Mouse (Mus musculus) hindbrain, embryonic 16.5 days (tissue): Measurements from ENCODE around the gene Zfand4. TPM values are rescaled to one million over a fixed set of nuclear protein-coding genes. Genes with fewer than 3 reads are reported as not detected.
"Not testable (repeated sequence)": the region's sequence is repeated elsewhere in the genome, so short reads cannot be mapped to it uniquely, and the experiment has no call there.

ENCODE experiments used
- ATAC-seq: fragments of 200-750 bp; cut with Nextera tagmentation; 2 replicates; pipeline ENCODE4 v1.8.0; 2017; ENCODE audit warnings: moderate TSS enrichment, moderate library complexity
- H3K27ac ChIP-seq: fragments of 300-500 bp; sonication (generic); 2 replicates; pipeline ENCODE4 v1.5.1; 2014; ENCODE audit warnings: low read depth, mild to moderate bottlenecking, control low read depth, low read length, moderate library complexity
- H3K27me3 ChIP-seq: fragments of 300-500 bp; sonication (generic); replicated peaks from 2 replicates; pipeline ENCODE4 v1.6.1; 2014; ENCODE audit warnings: low read length; ENCODE audit not compliant: control insufficient read depth, insufficient read depth
- H3K36me3 ChIP-seq: fragments of 300-500 bp; sonication (generic); 2 replicates; pipeline ENCODE4 v1.6.1; 2014; ENCODE audit warnings: mild to moderate bottlenecking, low read length, moderate library complexity, mixed read lengths; ENCODE audit not compliant: control insufficient read depth, insufficient read depth
- H3K4me1 ChIP-seq: fragments of 300-500 bp; sonication (generic); 2 replicates; pipeline ENCODE4 v1.6.1; 2014; ENCODE audit warnings: low read depth, low read length; ENCODE audit not compliant: control insufficient read depth, insufficient read depth
- H3K4me2 ChIP-seq: fragments of 300-500 bp; sonication (generic); 2 replicates; pipeline ENCODE4 v1.6.1; 2014; ENCODE audit warnings: mild to moderate bottlenecking, low read length, control low read depth, moderate library complexity
- H3K4me3 ChIP-seq: fragments of 300-500 bp; sonication (generic); 2 replicates; pipeline ENCODE4 v1.5.1; 2014; ENCODE audit warnings: mild to moderate bottlenecking, low read length, control low read depth, moderate library complexity
- H3K9ac ChIP-seq: fragments of 300-500 bp; sonication (generic); 2 replicates; pipeline ENCODE4 v1.6.1; 2014; ENCODE audit warnings: low read depth, mild to moderate bottlenecking, control low read depth, low read length, moderate library complexity
- H3K9me3 ChIP-seq: fragments of 300-500 bp; sonication (generic); 2 replicates; pipeline ENCODE4 v1.6.1; 2014; ENCODE audit warnings: mild to moderate bottlenecking, low read length, moderate library complexity; ENCODE audit not compliant: control insufficient read depth
- WGBS: fragments of 180-500 bp; shearing (Covaris S2); extraction: QIAGEN DNeasy Blood & Tissue Kit; methylation state at CpG from one replicate; pipeline ENCODE4 v1.1.7; 2014; 5-methylcytosine and 5-hydroxymethylcytosine counted together
- polyA plus RNA-seq: library from polyadenylated mRNA; unstranded; fragments of >200 nt; fragmentation: Nextera tagmentation; extraction: Ambion mirVana; gene quantifications from 2 replicates; pipeline ENCODE4 v1.2.1, GENCODE M21; 2015

Zfand4 gene
- 6.7 and 7.3 TPM in 2 replicates for polyA plus RNA-seq

DNA sequence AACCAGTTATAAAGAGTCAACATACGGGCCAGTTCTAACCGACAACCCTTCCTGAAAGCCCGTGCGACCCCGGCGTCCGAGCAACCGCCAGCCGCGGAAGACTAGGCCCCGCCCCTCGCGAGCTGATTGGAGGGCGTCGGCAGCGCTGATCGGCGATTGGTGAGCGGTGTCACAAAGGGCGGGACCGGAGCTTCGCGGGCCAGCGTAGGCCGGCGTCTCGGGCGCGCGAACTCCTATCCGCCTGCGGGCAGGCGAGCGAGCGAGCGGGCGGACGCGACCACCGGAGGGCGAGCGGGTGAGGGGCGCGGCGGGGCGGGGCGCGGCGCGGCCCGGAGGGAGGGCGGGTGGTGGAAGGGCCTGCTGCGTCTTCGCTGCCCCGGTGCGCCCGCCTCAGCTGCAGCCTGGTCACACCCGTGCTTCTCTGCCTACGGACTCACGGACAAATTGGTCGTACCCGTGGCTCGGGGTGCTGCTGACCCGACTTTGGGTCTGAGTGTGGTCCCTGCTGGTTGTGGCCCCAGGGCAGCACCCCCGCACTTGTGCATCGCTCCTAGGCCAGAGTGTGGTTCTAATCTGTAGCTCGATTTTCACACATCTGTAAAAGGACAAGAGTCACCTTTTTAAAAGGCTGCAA is at the start of gene Zfand4:
TSS of gene Zfand4 (plus strand) at position 205 of the 634 bp plus-strand sequence.
- peak within 1 kb of the TSS; percentile 81 for H3K9ac ChIP-seq
- H3K9me3 ChIP-seq: no peaks in the 10 kb centered on the region
- H3K4me1 ChIP-seq: peaks cover 4% of the 10 kb centered on the region; the same call in 1 of the 2 replicates
- WGBS: under 1% methylated on average over 51 of the region's 67 CpGs
- H3K4me2 ChIP-seq: peak within 1 kb of the TSS; percentile 88
- no peaks in the 10 kb centered on the region for H3K27me3 ChIP-seq
- peak within 1 kb of the TSS; percentile 74 for H3K4me3 ChIP-seq
- peak within 1 kb of the TSS; percentile 70; the same call in 1 of the 2 replicates for H3K27ac ChIP-seq
- H3K36me3 ChIP-seq: peaks cover 18% of the 10 kb centered on the region
- peak; percentile 98 for ATAC-seq

DNA sequence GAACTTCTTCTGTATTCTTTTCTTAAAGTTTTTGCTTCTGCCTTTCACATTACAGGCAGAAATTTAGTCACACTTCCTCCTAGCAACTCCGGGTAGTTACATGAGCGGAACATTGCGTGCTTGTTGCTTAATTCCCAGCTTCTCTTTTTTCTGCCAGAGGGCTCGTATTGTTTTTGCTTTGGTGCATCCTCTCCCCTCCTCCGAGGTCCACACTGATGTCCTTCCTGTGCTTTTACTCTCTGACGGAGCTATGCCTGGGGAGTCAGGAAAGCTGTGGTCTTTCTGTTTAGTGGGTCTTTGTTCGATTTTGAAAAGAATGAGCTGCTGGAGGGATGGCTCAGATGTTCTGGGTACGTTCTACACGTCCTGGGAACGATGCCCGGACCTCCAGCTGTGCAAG is 36.3 kb upstream of the Zfand4 start:
- H3K4me3 ChIP-seq: no peak overlapping the region
- H3K36me3 ChIP-seq: peaks cover 51% of the 10 kb centered on the region
- H3K27me3 ChIP-seq: no peaks in the 10 kb centered on the region
- ATAC-seq: no peak
- H3K9me3 ChIP-seq: no peaks in the 10 kb centered on the region
- 62% methylated on average over 11 of the region's 11 CpGs for WGBS
- H3K27ac ChIP-seq: no peak overlapping the region
- no peak overlapping the region for H3K4me2 ChIP-seq
- no peaks in the 10 kb centered on the region for H3K4me1 ChIP-seq
- no peak overlapping the region for H3K9ac ChIP-seq

DNA sequence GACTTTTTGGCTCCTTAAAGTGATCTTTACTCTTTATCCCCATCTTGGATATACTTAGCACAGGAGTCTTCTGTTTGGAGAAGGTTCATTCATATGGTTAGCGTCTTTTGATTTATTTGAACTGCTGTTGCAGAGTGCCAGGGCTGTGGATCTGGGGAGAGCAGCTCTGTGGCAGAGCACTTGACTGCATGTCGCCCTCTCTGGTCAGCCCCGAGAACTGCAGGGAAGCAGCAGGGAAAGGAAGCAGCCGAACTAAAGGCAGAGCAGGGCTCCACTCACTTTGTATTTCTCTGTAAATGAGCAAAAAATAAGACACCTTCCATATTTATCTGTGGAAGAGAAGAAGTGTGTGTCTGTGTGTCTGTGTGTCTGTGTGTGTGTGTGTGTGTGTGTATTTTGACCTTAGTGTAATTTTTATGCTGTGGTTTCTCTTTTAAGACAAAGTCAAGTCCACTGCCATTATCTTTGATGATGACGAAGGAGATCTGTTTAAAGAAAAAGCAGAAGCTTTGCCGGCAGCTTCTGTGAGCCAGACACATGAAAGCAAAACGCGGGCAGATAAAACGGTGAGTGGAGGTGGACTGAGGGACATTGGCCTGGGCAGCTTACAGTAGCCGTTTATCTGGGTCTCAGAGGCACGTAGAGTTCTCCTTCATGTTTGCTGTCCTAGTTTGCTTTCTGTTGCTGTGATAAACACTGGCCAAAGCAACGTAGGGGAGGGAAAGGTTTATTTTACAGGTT is 35.1 kb upstream of the Zfand4 start:
- Histone ChIP-seq H3K4me3 (no peak overlapping the region), H3K9ac (no peak overlapping the region), H3K4me2 (no peak overlapping the region), H3K4me1 (no peaks in the 10 kb centered on the region), H3K9me3 (no peaks in the 10 kb centered on the region), H3K36me3 (peaks cover 53% of the 10 kb centered on the region), H3K27ac (no peak overlapping the region), H3K27me3 (no peaks in the 10 kb centered on the region)
- 64% methylated on average over 12 of the region's 12 CpGs for WGBS
- no peak for ATAC-seq

DNA sequence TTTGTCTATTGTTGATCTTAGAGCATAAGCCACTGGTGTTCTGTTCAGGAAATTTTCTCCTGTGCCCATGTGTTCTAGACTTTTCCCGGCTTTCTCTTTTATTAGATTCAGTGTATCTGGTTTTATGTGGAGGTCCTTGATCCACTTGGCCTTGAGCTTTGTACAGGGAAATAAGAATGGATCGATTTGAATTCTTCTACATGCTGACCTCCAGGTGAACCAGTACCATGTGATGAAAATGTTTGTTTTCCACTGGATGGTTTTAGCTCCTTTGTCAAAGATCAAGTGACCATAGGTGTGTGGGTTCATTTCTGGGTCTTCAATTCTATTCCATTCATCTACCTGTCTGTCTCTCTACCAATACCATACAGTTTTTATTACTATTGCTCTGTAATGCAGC is 29.2 kb upstream of the Zfand4 start:
- H3K27ac ChIP-seq, H3K9ac ChIP-seq, H3K4me3 ChIP-seq, ATAC-seq, H3K4me2 ChIP-seq, H3K27me3 ChIP-seq, H3K9me3 ChIP-seq, H3K4me1 ChIP-seq: not testable (repeated sequence)
- H3K36me3 ChIP-seq: peaks cover 50% of the 10 kb centered on the region
- WGBS: 95% methylated on average over 2 of the region's 2 CpGs

DNA sequence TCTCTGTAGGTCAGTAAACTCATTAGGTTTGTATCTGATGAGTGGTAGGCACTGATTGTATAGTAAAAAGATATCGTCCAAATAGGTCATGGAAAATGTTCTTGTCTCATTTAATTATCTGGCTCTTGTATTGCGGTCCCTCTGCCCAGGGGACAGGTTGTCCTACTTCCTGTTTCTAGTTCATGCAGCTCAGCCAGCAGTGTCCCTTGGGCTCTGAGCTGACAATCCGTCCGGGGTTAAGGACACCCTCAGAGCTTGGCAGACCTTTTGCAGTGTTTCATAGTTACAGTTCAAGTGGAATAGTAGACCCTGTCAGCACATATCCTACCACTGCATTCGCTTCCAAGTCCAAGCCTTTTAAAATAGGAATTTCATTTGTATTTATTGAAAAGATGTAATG is 28.7 kb upstream of the Zfand4 start:
- Histone ChIP-seq H3K36me3 (peaks cover 52% of the 10 kb centered on the region), H3K27ac (no peak overlapping the region), H3K9ac (no peak overlapping the region), H3K4me2 (no peak overlapping the region), H3K4me3 (no peak overlapping the region), H3K9me3 (no peaks in the 10 kb centered on the region), H3K4me1 (no peaks in the 10 kb centered on the region), H3K27me3 (no peaks in the 10 kb centered on the region)
- ATAC-seq: no peak
- 82% methylated on average over 5 of the region's 5 CpGs for WGBS

DNA sequence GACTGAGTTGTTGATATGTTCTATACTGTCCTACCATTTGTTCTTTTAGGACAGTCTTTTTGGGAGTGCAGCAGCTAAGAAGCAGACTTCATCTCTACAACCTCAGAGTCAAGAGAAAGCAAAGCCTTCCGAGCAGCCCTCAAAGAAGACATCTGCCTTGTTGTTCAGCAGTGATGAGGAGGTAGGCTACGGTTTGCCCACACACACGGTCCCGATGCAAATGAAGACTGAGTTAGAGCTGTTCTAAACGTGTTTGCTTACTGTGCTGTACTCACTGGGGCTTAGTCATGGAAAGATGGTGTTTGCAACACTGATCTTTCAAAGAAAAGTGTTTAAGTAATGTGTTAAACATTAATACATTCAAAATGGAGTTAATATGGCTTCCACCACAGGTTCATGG is 25.9 kb upstream of the Zfand4 start:
- H3K4me3 ChIP-seq: no peak overlapping the region
- no peaks in the 10 kb centered on the region for H3K4me1 ChIP-seq
- WGBS: 89% methylated on average over 5 of the region's 5 CpGs
- peaks cover 38% of the 10 kb centered on the region for H3K36me3 ChIP-seq
- ATAC-seq: no peak
- no peak overlapping the region for H3K27ac ChIP-seq
- no peaks in the 10 kb centered on the region for H3K27me3 ChIP-seq
- H3K9me3 ChIP-seq: no peaks in the 10 kb centered on the region
- no peak overlapping the region for H3K4me2 ChIP-seq
- no peak overlapping the region for H3K9ac ChIP-seq

DNA sequence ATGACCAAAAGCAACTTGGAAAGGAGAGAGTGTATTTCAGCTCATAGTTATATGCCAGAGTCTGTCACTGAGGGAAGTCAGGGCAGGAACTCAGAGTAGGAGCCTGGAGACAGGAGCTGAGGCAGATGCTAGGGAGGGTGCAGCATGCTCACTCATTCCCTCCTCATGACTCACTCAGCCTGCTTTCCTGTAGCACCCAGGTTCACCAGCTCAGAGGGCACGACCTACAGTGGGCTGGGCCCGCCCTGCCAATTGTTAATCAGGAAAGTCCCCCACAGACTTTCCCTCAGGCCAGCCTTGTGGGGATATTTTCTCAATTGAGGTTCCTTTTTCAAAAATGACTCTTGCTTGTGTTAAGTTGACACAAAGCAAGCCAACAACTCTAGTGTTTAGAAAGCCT is 23.7 kb upstream of the Zfand4 start:
- no peak for ATAC-seq
- WGBS: 75% methylated on average over 2 of the region's 2 CpGs
- H3K4me2 ChIP-seq: no peak overlapping the region
- H3K27ac ChIP-seq: no peak overlapping the region
- H3K36me3 ChIP-seq: peaks cover 41% of the 10 kb centered on the region
- no peak overlapping the region for H3K4me3 ChIP-seq
- H3K9me3 ChIP-seq: no peaks in the 10 kb centered on the region
- no peaks in the 10 kb centered on the region for H3K4me1 ChIP-seq
- H3K9ac ChIP-seq: no peak overlapping the region
- no peaks in the 10 kb centered on the region for H3K27me3 ChIP-seq

DNA sequence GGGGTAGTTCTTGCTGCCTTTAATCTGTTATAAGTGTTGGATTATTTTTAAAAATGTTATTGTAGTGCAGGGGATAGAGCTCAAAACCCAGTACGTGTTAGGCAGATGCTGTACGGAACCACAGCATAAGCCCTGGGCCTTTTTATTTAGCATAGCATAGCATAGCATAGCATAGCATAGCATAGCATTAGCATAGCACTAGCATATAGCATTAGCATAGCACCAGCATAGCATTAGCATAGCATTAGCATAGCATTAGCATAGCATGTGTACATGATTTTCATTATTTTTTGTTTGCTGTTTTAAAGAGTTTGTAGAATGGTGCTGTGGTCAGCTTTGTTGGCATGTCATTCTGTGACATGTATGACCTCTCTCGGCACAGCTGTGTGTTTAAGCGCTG is 4.4 kb upstream of the Zfand4 start:
- ATAC-seq: no peak
- H3K4me3 ChIP-seq: no peak overlapping the region
- no peaks in the 10 kb centered on the region for H3K9me3 ChIP-seq
- peaks cover 42% of the 10 kb centered on the region for H3K36me3 ChIP-seq
- no peaks in the 10 kb centered on the region for H3K4me1 ChIP-seq
- no peak overlapping the region for H3K27ac ChIP-seq
- WGBS: 77% methylated on average over 4 of the region's 4 CpGs
- H3K27me3 ChIP-seq: no peaks in the 10 kb centered on the region
- H3K4me2 ChIP-seq: no peak overlapping the region
- H3K9ac ChIP-seq: no peak overlapping the region

DNA sequence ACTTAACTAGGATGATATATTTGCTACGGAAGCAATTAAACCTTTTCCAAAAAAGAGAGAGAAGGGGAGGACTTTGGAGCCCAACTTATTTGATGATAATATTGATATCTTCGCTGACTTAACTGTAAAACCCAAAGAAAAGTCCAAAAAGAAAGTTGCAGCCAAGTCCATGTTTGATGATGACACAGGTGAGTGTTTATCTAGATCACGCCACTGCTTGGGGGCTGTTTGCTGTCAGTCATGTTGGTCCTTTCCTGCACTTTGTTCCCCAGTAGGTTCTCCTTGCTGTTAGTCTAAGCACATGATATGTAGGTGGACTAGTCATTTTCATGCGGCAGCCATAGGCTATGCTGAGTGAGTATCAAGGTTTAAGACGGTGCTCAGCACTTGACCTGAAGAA is 3.5 kb upstream of the Zfand4 start:
- no peak overlapping the region for H3K9ac ChIP-seq
- H3K4me3 ChIP-seq: no peak overlapping the region
- no peaks in the 10 kb centered on the region for H3K9me3 ChIP-seq
- H3K4me1 ChIP-seq: no peaks in the 10 kb centered on the region; the same call in 1 of the 2 replicates
- 95% methylated on average over 5 of the region's 5 CpGs for WGBS
- no peaks in the 10 kb centered on the region for H3K27me3 ChIP-seq
- H3K36me3 ChIP-seq: peaks cover 39% of the 10 kb centered on the region
- H3K27ac ChIP-seq: no peak overlapping the region
- ATAC-seq: no peak
- no peak overlapping the region for H3K4me2 ChIP-seq
